Mouse (Mus musculus) limb, embryonic 13.5 days (tissue): ENCODE results near the gene Ott. TPM values are rescaled to one million over a fixed set of nuclear protein-coding genes. Genes with fewer than 3 reads are reported as not detected.
"Not testable (repeated sequence)": the region's sequence is repeated elsewhere in the genome, so short reads cannot be mapped to it uniquely, and the experiment has no call there.

Experiments used
- ATAC-seq: fragments of 200-750 bp; cut with Nextera tagmentation; 2 replicates; pipeline ENCODE4 v1.8.0; 2017; ENCODE audit warnings: low read depth, moderate number of reproducible peaks, moderate TSS enrichment; ENCODE audit not compliant: low FRiP score
- H3K27ac ChIP-seq: fragments of 300-500 bp; sonication (generic); 2 replicates; pipeline ENCODE4 v1.5.1; 2015; ENCODE audit warnings: inconsistent platforms, mild to moderate bottlenecking, moderate library complexity
- H3K27me3 ChIP-seq: fragments of 300-500 bp; sonication (generic); 2 replicates; pipeline ENCODE4 v1.6.1; 2015; ENCODE audit warnings: mild to moderate bottlenecking, inconsistent platforms
- H3K36me3 ChIP-seq: fragments of 300-500 bp; sonication (generic); 2 replicates; pipeline ENCODE4 v1.6.1; 2015; ENCODE audit warnings: inconsistent platforms, mild to moderate bottlenecking, moderate library complexity
- H3K4me1 ChIP-seq: fragments of 300-500 bp; sonication (generic); 2 replicates; pipeline ENCODE4 v1.6.1; 2015; ENCODE audit warnings: inconsistent platforms
- H3K4me2 ChIP-seq: fragments of 300-500 bp; sonication (generic); replicated peaks from 2 replicates; pipeline ENCODE4 v1.6.1; 2015; ENCODE audit warnings: inconsistent platforms, mild to moderate bottlenecking, moderate library complexity
- H3K4me3 ChIP-seq: fragments of 300-500 bp; sonication (generic); 2 replicates; pipeline ENCODE4 v1.5.1; 2015; ENCODE audit warnings: moderate library complexity, mild to moderate bottlenecking, inconsistent platforms
- H3K9ac ChIP-seq: fragments of 300-500 bp; sonication (generic); 2 replicates; pipeline ENCODE4 v1.6.1; 2015; ENCODE audit warnings: mild to moderate bottlenecking, inconsistent platforms
- H3K9me3 ChIP-seq: fragments of 300-500 bp; sonication (generic); 2 replicates; pipeline ENCODE4 v1.6.1; 2016; ENCODE audit warnings: inconsistent platforms
- WGBS: fragments of 180-500 bp; shearing (Covaris S2); methylation state at CpG from one replicate; pipeline ENCODE4 v1.1.7; 2015; 5-methylcytosine and 5-hydroxymethylcytosine counted together
- polyA plus RNA-seq: library from polyadenylated mRNA; unstranded; fragments of >200 nt; fragmentation: Nextera tagmentation; extraction: Ambion mirVana; gene quantifications from 2 replicates; pipeline ENCODE4 v1.2.1, GENCODE M21; 2015

Gene Ott
- polyA plus RNA-seq, result not detected in 2 replicates

GRCm38 (mm10) chrX:149073982-149074381, at the start of gene Ott:
Gene Ott (plus strand): TSS chrX:149074282.
- not testable (repeated sequence) for ATAC-seq, H3K4me1 ChIP-seq, H3K9me3 ChIP-seq, H3K4me3 ChIP-seq, H3K27ac ChIP-seq, H3K27me3 ChIP-seq, H3K9ac ChIP-seq, H3K36me3 ChIP-seq, H3K4me2 ChIP-seq
- WGBS, result no CpG with 5 or more reads among the region's 5 CpGs

Other genes with a start within 250 kb of the Ott start
- not detected in 2 replicates for gene Luzp4, start 216.6 kb upstream of the Ott start, polyA plus RNA-seq
- gene Gm15093, start 198.1 kb downstream of the Ott start, polyA plus RNA-seq, result not detected in 2 replicates